Mouse (Mus musculus) C3H10T1/2 (cell line): Measurements from ENCODE around the gene Olfr807. TPM values are rescaled to one million over a fixed set of nuclear protein-coding genes. Genes with fewer than 3 reads are reported as not detected.

ENCODE experiments used
- polyA plus RNA-seq, 2 experiments: library from polyadenylated mRNA; unstranded; fragments of >200 nt; fragmentation: generic; extraction: Trizol; gene quantifications; one replicate each; pipeline ENCODE4 v1.2.1; 2012; ENCODE audit warnings: missing spikeins in 2 of 2

Olfr807 gene
- not detected for polyA plus RNA-seq

DNA sequence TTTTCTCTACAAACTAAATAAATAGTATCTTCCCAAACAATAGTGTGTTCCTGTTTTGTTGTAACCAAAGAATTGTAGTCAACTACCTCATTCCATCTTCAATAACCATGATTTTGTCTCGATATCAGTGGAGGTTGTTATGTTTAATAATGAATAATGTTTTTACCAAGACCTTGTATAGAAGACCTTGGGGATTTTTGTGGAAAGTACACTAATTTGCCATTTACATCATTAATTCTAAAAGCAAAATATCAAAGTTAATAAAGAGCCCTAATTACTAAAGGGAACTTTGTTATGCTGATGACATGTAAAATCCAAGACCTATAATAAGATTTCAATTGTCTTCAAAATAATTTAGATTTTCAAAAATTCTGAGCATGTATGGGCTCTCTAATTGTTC lies at the start of gene Olfr807:
Gene Olfr807, minus strand, starts transcription at position 101 of the 400 bp plus-strand sequence.

DNA sequence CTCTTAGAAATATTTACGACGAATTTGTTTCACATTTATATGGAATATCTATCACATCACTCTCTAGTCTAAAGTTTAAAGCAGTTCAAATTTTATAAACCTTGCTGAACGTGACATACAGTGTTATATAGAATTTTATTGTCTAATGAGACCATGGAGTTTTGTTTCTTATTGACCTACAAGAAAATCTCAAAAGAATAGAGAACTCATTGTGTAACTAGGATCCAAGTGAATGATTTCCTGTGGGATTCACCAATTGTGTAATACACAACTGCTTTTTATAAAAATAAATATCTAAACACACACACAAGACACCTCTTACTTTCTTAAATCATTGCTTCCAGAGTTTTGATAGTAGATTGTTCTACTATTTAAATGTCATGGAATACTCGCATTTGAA lies 46.7 kb upstream of the Olfr807 start, which contains the start of gene Olfr811:
Gene Olfr811, minus strand, starts transcription at position 101 of the 400 bp plus-strand sequence.

GRCm38 (mm10) chr10:129794817-129795216 lies 37.2 kb upstream of the Olfr807 start, which contains the start of gene Olfr810:
Gene Olfr810 (minus strand): TSS chr10:129794917.

DNA sequence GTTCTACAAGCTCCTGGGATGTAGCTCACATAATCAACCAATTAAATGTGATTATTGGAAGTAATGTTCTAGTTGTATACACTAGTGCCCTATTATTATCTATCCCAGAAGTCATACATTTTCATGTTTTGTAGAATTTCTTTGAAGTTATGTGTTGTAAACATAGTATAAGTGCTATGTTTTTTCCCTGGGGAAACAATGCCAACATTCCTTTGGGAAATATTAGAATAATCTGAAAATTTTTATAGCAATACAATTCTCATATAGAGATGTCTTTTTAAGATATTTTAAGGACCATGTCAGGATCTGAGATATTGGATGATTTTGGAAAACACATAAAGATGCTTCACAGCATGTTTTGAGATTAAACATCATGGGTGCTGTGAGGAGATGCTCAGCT lies 16.7 kb upstream of the Olfr807 start, which contains the start of gene Olfr809:
Gene Olfr809, plus strand, starts transcription at position 301 of the 400 bp plus-strand sequence.

DNA sequence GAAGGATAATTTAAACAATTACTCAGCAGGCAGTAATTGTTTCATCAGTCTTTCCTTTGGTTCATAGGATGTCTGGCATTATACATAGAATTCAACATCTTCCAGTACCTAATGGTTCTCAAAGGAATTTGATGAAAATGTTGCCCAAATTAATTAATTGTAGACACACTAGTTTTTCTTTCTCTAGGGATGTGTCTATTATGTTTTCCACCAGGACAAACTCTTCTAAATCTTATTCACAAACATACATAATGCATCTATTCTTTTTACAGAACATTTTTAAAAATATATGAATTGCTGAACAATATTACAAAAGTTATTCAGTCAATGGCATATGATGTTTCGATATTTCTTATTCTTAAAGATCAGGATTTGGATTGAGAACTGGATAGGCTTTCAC lies 7.6 kb upstream of the Olfr807 start, which contains the start of gene Olfr808:
Gene Olfr808, plus strand, starts transcription at position 301 of the 400 bp plus-strand sequence.

DNA sequence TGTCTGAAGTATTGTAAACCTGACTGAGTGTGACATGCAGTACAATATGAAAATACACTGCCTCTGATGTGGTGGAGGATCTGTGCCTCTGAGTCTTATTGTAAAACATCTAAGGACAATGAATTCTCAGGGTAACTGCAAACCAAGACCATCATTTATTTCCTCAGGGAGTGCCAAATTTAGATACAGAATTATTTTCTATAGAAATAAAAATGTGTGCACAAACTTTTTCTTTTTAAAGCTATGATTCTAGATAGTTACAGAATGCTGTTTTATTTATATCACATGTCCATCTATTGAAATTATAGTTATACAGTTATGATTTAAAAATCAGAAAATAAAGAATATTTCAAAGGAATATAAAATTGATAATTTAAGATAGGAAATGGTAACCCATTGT lies 15.8 kb downstream of the Olfr807 start, which contains the start of gene Olfr806:
Gene Olfr806, minus strand, starts transcription at position 101 of the 400 bp plus-strand sequence.

GRCm38 (mm10) chr10:129729275-129729674 lies 28.3 kb downstream of the Olfr807 start, which contains the start of gene Olfr805:
Gene Olfr805 (minus strand): TSS chr10:129729375.

Other genes starting within 250 kb of the Olfr807 start
- gene Olfr791, start 236.0 kb downstream of the Olfr807 start, polyA plus RNA-seq, result not detected
- gene Olfr792, start 218.6 kb downstream of the Olfr807 start, polyA plus RNA-seq, result not detected
- not detected for gene Olfr794, start 190.1 kb downstream of the Olfr807 start, polyA plus RNA-seq
- not detected for gene Olfr796, start 145.2 kb downstream of the Olfr807 start, polyA plus RNA-seq
- not detected for gene Olfr798, start 129.9 kb downstream of the Olfr807 start, polyA plus RNA-seq
- gene Olfr799, start 120.3 kb downstream of the Olfr807 start, polyA plus RNA-seq, result not detected
- not detected for gene Olfr800, start 100.1 kb downstream of the Olfr807 start, polyA plus RNA-seq
- not detected for gene Olfr801, start 83.9 kb downstream of the Olfr807 start, polyA plus RNA-seq
- gene Olfr802, start 69.6 kb downstream of the Olfr807 start, polyA plus RNA-seq, result not detected
- gene Olfr803, start 63.5 kb downstream of the Olfr807 start, polyA plus RNA-seq, result not detected
- not detected for gene Olfr804, start 54.6 kb downstream of the Olfr807 start, polyA plus RNA-seq
- gene Olfr805, start 28.4 kb downstream of the Olfr807 start, polyA plus RNA-seq, result not detected
- not detected for gene Olfr806, start 15.9 kb downstream of the Olfr807 start, polyA plus RNA-seq
- gene Olfr808, start 7.7 kb upstream of the Olfr807 start, polyA plus RNA-seq, result not detected
- gene Olfr809, start 16.8 kb upstream of the Olfr807 start, polyA plus RNA-seq, result not detected
- not detected for gene Olfr810, start 37.1 kb upstream of the Olfr807 start, polyA plus RNA-seq
- gene Olfr811, start 46.6 kb upstream of the Olfr807 start, polyA plus RNA-seq, result not detected
- gene Olfr812, start 88.3 kb upstream of the Olfr807 start, polyA plus RNA-seq, result not detected
- gene Olfr813, start 97.6 kb upstream of the Olfr807 start, polyA plus RNA-seq, result not detected
- gene Olfr814, start 122.1 kb upstream of the Olfr807 start, polyA plus RNA-seq, result not detected
- not detected for gene Olfr815, start 148.1 kb upstream of the Olfr807 start, polyA plus RNA-seq
- gene Olfr816, start 157.8 kb upstream of the Olfr807 start, polyA plus RNA-seq, result not detected
- not detected for gene Olfr818, start 191.3 kb upstream of the Olfr807 start, polyA plus RNA-seq
- not detected for gene Olfr819, start 209.5 kb upstream of the Olfr807 start, polyA plus RNA-seq
- gene Olfr247, start 218.3 kb upstream of the Olfr807 start, polyA plus RNA-seq, result not detected
- not detected for gene Gm10310, start 227.3 kb upstream of the Olfr807 start, polyA plus RNA-seq